ENCODE assay signal across 32 mouse cellular contexts in genomic region chr9:15880754-15881153, GRCm38 (mm10). TPM values are rescaled to one million over a fixed set of nuclear protein-coding genes. Genes with fewer than 3 reads are reported as not detected.
DNase-seq lines count a peak whose midpoint lies in the region; ATAC-seq and TF ChIP-seq lines count a peak whose summit lies in the region.
"Had no signal": no experiment of that assay in that cellular context is flagged by ENCODE, and none has a peak within 500 bp of the region (broad histone marks: within the 10 kb centered on the region; RNA-seq: fewer than 3 reads in every experiment).

No protein-coding gene starts in this region.

- H3K36me3 ChIP-seq in hindbrain, embryonic 11.5 days (ENCODE audit: control insufficient read depth, insufficient read depth, low read length), result no peaks in the 10 kb centered on the region
- H3K36me3 ChIP-seq in hindbrain, embryonic 10.5 days, result no peaks in the 10 kb centered on the region
- H3K36me3 ChIP-seq in midbrain, embryonic 15.5 days (replicated peaks), result no peaks in the 10 kb centered on the region
- no peaks in the 10 kb centered on the region for H3K36me3 ChIP-seq in midbrain, embryonic 16.5 days (ENCODE audit: control insufficient read depth, insufficient read depth, low read length)
- H3K36me3 ChIP-seq in hindbrain, postnatal 0 days (ENCODE audit: insufficient read depth, low read length), result no peaks in the 10 kb centered on the region
- no peaks in the 10 kb centered on the region for H3K36me3 ChIP-seq in liver, postnatal 0 days (replicated peaks; ENCODE audit: insufficient read depth, low read length)
- no peaks in the 10 kb centered on the region for H3K36me3 ChIP-seq in liver, embryonic 12.5 days
- H3K36me3 ChIP-seq: embryonic facial prominence, embryonic 12.5 days; heart, embryonic 12.5 days; limb, embryonic 13.5 days had no signal

- no peaks in the 10 kb centered on the region for H3K27me3 ChIP-seq in hindbrain, embryonic 11.5 days (ENCODE audit: control insufficient read depth, insufficient read depth, low read length)
- no peaks in the 10 kb centered on the region for H3K27me3 ChIP-seq in hindbrain, embryonic 10.5 days (ENCODE audit: insufficient read depth, poor library complexity, severe bottlenecking)
- H3K27me3 ChIP-seq in midbrain, embryonic 15.5 days (replicated peaks), result no peaks in the 10 kb centered on the region
- no peaks in the 10 kb centered on the region for H3K27me3 ChIP-seq in midbrain, embryonic 16.5 days (ENCODE audit: control insufficient read depth, insufficient read depth, low read depth, low read length)
- H3K27me3 ChIP-seq in hindbrain, postnatal 0 days (ENCODE audit: insufficient read depth, low read length), result no peaks in the 10 kb centered on the region
- H3K27me3 ChIP-seq in liver, postnatal 0 days (ENCODE audit: insufficient read depth, low read length), result no peaks in the 10 kb centered on the region
- no peaks in the 10 kb centered on the region for H3K27me3 ChIP-seq in liver, embryonic 12.5 days (replicated peaks)
- H3K27me3 ChIP-seq: embryonic facial prominence, embryonic 12.5 days; heart, embryonic 12.5 days; limb, embryonic 13.5 days; megakaryocyte, embryonic 14.5 days had no signal

- no peaks in the 10 kb centered on the region for H3K4me1 ChIP-seq in hindbrain, embryonic 11.5 days (replicated peaks; ENCODE audit: control insufficient read depth, insufficient read depth, low read length)
- H3K4me1 ChIP-seq in hindbrain, embryonic 10.5 days (replicated peaks), result no peaks in the 10 kb centered on the region
- no peaks in the 10 kb centered on the region for H3K4me1 ChIP-seq in midbrain, embryonic 15.5 days
- no peaks in the 10 kb centered on the region; the same call in 1 of the 2 replicates for H3K4me1 ChIP-seq in midbrain, embryonic 16.5 days (ENCODE audit: control insufficient read depth, insufficient read depth, low read length)
- H3K4me1 ChIP-seq in hindbrain, postnatal 0 days (ENCODE audit: insufficient read depth, low read length), result no peaks in the 10 kb centered on the region
- no peaks in the 10 kb centered on the region for H3K4me1 ChIP-seq in liver, postnatal 0 days (ENCODE audit: insufficient read depth)
- H3K4me1 ChIP-seq in liver, embryonic 12.5 days, result no peaks in the 10 kb centered on the region
- H3K4me1 ChIP-seq: embryonic facial prominence, embryonic 12.5 days; heart, embryonic 12.5 days; limb, embryonic 13.5 days had no signal

- no peak overlapping the region for H3K4me2 ChIP-seq in hindbrain, embryonic 11.5 days (replicated peaks; ENCODE audit: low read depth, low read length)
- H3K4me2 ChIP-seq in midbrain, embryonic 15.5 days, result no peak overlapping the region
- H3K4me2 ChIP-seq in midbrain, embryonic 16.5 days (ENCODE audit: low read length), result no peak overlapping the region
- H3K4me2 ChIP-seq in hindbrain, postnatal 0 days (ENCODE audit: low read depth, low read length), result no peak overlapping the region
- H3K4me2 ChIP-seq in liver, postnatal 0 days (ENCODE audit: low read depth, low read length), result no peak overlapping the region
- no peak overlapping the region for H3K4me2 ChIP-seq in liver, embryonic 12.5 days
- H3K4me2 ChIP-seq: embryonic facial prominence, embryonic 12.5 days; limb, embryonic 13.5 days; liver, embryonic 11.5 days had no signal

- no peak overlapping the region for H3K27ac ChIP-seq in hindbrain, embryonic 11.5 days (ENCODE audit: low read depth, low read length)
- no peak overlapping the region for H3K27ac ChIP-seq in hindbrain, embryonic 10.5 days
- no peak overlapping the region for H3K27ac ChIP-seq in midbrain, embryonic 15.5 days
- no peak overlapping the region for H3K27ac ChIP-seq in midbrain, embryonic 16.5 days (ENCODE audit: low read length)
- H3K27ac ChIP-seq in hindbrain, postnatal 0 days, result no peak overlapping the region
- H3K27ac ChIP-seq in liver, postnatal 0 days (ENCODE audit: low read depth), result no peak overlapping the region
- H3K27ac ChIP-seq in liver, embryonic 12.5 days, result no peak overlapping the region
- H3K27ac ChIP-seq: embryonic facial prominence, embryonic 12.5 days; kidney, postnatal 0 days; limb, embryonic 13.5 days had no signal

- DNase-seq in hindbrain, embryonic 11.5 days (ENCODE audit: low spot score), result no peak
- no peak for DNase-seq in hindbrain, embryonic 10.5 days (ENCODE audit: low spot score)
- no peak for DNase-seq in hindbrain, postnatal 0 days (ENCODE audit: low spot score)
- no peak for DNase-seq in liver, postnatal 0 days
- DNase-seq: cerebellum, adult 11 months; cerebellum, adult 9-10 months; gastrocnemius, postnatal 25 days; thymus, postnatal 36 days had no signal

- no peak for TF ChIP-seq EP300 in liver, postnatal 0 days (IDR thresholded peaks at IDR 0.05; ENCODE audit: low read depth)

- H3K4me3 ChIP-seq in hindbrain, embryonic 11.5 days (ENCODE audit: low read depth, low read length), result no peak overlapping the region
- H3K4me3 ChIP-seq in hindbrain, embryonic 10.5 days, result no peak overlapping the region
- H3K4me3 ChIP-seq in midbrain, embryonic 15.5 days, result no peak overlapping the region
- no peak overlapping the region for H3K4me3 ChIP-seq in midbrain, embryonic 16.5 days (ENCODE audit: low read depth, low read length)
- H3K4me3 ChIP-seq in hindbrain, postnatal 0 days (ENCODE audit: low read length), result no peak overlapping the region
- H3K4me3 ChIP-seq in liver, postnatal 0 days (ENCODE audit: low read depth, low read length), result no peak overlapping the region
- no peak overlapping the region for H3K4me3 ChIP-seq in liver, embryonic 12.5 days
- H3K4me3 ChIP-seq: embryonic facial prominence, embryonic 12.5 days; heart, embryonic 12.5 days; limb, embryonic 13.5 days; megakaryocyte, embryonic 14.5 days had no signal

- no peak for TF ChIP-seq CTCF in hindbrain, postnatal 0 days (IDR thresholded peaks at IDR 0.05; ENCODE audit: low read depth)
- no peak for TF ChIP-seq CTCF in liver, postnatal 0 days (IDR thresholded peaks at IDR 0.05; ENCODE audit: low read depth)

- H3K9ac ChIP-seq in hindbrain, embryonic 11.5 days (ENCODE audit: low read depth, low read length), result no peak overlapping the region
- H3K9ac ChIP-seq in midbrain, embryonic 15.5 days, result no peak overlapping the region
- H3K9ac ChIP-seq in midbrain, embryonic 16.5 days (ENCODE audit: low read depth, low read length), result no peak overlapping the region
- no peak overlapping the region for H3K9ac ChIP-seq in hindbrain, postnatal 0 days (replicated peaks; ENCODE audit: low read length)
- no peak overlapping the region for H3K9ac ChIP-seq in liver, postnatal 0 days (replicated peaks)
- H3K9ac ChIP-seq in liver, embryonic 12.5 days, result no peak overlapping the region
- H3K9ac ChIP-seq: embryonic facial prominence, embryonic 12.5 days; heart, embryonic 12.5 days; limb, embryonic 13.5 days had no signal

- peak; percentile 53 for ATAC-seq in hindbrain, embryonic 11.5 days (ENCODE audit: low FRiP score)
- peak; percentile 56; the same call in 1 of the 2 replicates for ATAC-seq in midbrain, embryonic 15.5 days (replicated peaks)
- no peak for ATAC-seq in midbrain, embryonic 16.5 days
- ATAC-seq in hindbrain, postnatal 0 days, result 0 out of 2 replicates have a peak, but pooled peaks have one; percentile 40
- ATAC-seq in liver, postnatal 0 days, result no peak
- ATAC-seq in liver, embryonic 12.5 days, result no peak
- ATAC-seq: CD4-positive, CD25-positive, alpha-beta regulatory T cell, adult 4 months; lung, postnatal 0 days had no signal

- H3K9me3 ChIP-seq in hindbrain, embryonic 11.5 days (ENCODE audit: control insufficient read depth, low read length), result no peaks in the 10 kb centered on the region
- no peaks in the 10 kb centered on the region for H3K9me3 ChIP-seq in hindbrain, embryonic 10.5 days
- no peaks in the 10 kb centered on the region for H3K9me3 ChIP-seq in midbrain, embryonic 15.5 days
- H3K9me3 ChIP-seq in midbrain, embryonic 16.5 days (replicated peaks; ENCODE audit: control insufficient read depth, low read length, poor library complexity, severe bottlenecking), result no peaks in the 10 kb centered on the region
- no peaks in the 10 kb centered on the region for H3K9me3 ChIP-seq in hindbrain, postnatal 0 days (ENCODE audit: low read length)
- no peaks in the 10 kb centered on the region for H3K9me3 ChIP-seq in liver, postnatal 0 days (ENCODE audit: low read length)
- no peaks in the 10 kb centered on the region for H3K9me3 ChIP-seq in liver, embryonic 12.5 days (replicated peaks)
- H3K9me3 ChIP-seq: embryonic facial prominence, embryonic 12.5 days; heart, embryonic 12.5 days; limb, embryonic 13.5 days; megakaryocyte, embryonic 14.5 days had no signal

RNA-seq across cellular contexts. Expression of gene Mtnr1b, which starts 6.4 kb away (rescaled TPM):
- polyA plus RNA-seq in hindbrain, embryonic 11.5 days (2014; fragmentation: Nextera tagmentation; extraction: Ambion mirVana), result not detected in 2 replicates
- not detected in 2 replicates for polyA plus RNA-seq in hindbrain, embryonic 10.5 days (2016; fragmentation: Nextera tagmentation; extraction: Ambion mirVana)
- polyA plus RNA-seq in midbrain, embryonic 15.5 days (2015; fragmentation: Nextera tagmentation; extraction: Ambion mirVana), result not detected in 2 replicates
- polyA plus RNA-seq in midbrain, embryonic 16.5 days (2015; fragmentation: Nextera tagmentation; extraction: Ambion mirVana), result not detected in 2 replicates
- not detected in 2 replicates for total RNA-seq in hindbrain, postnatal 0 days (2014; rRNA removed)
- not detected in 2 replicates for polyA plus RNA-seq in hindbrain, postnatal 0 days (2015; fragmentation: Nextera tagmentation; extraction: Ambion mirVana)
- not detected in 2 replicates for polyA plus RNA-seq in liver, postnatal 0 days (2015; fragmentation: Nextera tagmentation; extraction: Ambion mirVana)
- polyA plus RNA-seq in liver, embryonic 12.5 days (2016; fragmentation: Nextera tagmentation; extraction: Ambion mirVana), result not detected in 2 replicates
- total RNA-seq: adrenal gland, postnatal 14 days; gastrocnemius, adult 18-20 months; gastrocnemius, postnatal 25 days; heart, adult 18-20 months; heart, postnatal 4 days; layer of hippocampus, adult 8-10 months; layer of hippocampus, postnatal 25 days; left cerebral cortex, adult 8-10 months; left cerebral cortex, postnatal 36 days; monocyte, adult 5-6 weeks had no signal
- polyA plus RNA-seq: CD4-positive, CD25-positive, alpha-beta regulatory T cell, adult 4 months; embryonic facial prominence, embryonic 12.5 days; heart, embryonic 12.5 days; heart, postnatal 0 days; intestine, embryonic 14.5 days; kidney, postnatal 0 days; limb, embryonic 13.5 days; liver, embryonic 11.5 days; lung, postnatal 0 days; neural tube, embryonic 11.5 days; thymus, adult 2 months had no signal

Comparison
In these comparisons a context has a peak if more than half of its experiments do, and no peak if none do; other contexts are left out.
1. ATAC-seq: peak in hindbrain, embryonic 11.5 days (single experiment), midbrain, embryonic 15.5 days (single experiment) and hindbrain, postnatal 0 days (single experiment); none in midbrain, embryonic 16.5 days (single experiment), liver, postnatal 0 days (single experiment) and liver, embryonic 12.5 days (single experiment).